Mouse (Mus musculus) brain, adult 2 months (tissue): ENCODE measurements around the gene Kctd21.

ENCODE experiments used
- DNase-seq: peaks from one replicate; pipeline ENCODE4 v3.0.0; 2011; ENCODE audit warnings: low read depth, low spot score

Gene Kctd21

GRCm38 (mm10) chr7:97386106-97386805 is 54.1 kb downstream of the Kctd21 start:
- peak; percentile 67 for DNase-seq

GRCm38 (mm10) chr7:97386806-97387370 is 54.8 kb downstream of the Kctd21 start:
- DNase-seq: peak; percentile 99

GRCm38 (mm10) chr7:97387561-97388147 is 55.5 kb downstream of the Kctd21 start:
- DNase-seq: no peak

GRCm38 (mm10) chr7:97388541-97388940 is 56.4 kb downstream of the Kctd21 start:
- no peak for DNase-seq

- DNase-seq: no peak
Measured at GRCm38 (mm10) chr7:97391293-97392078, 59.4 kb downstream of the Kctd21 start.

GRCm38 (mm10) chr7:97392079-97392445 is 59.9 kb downstream of the Kctd21 start:
- no peak for DNase-seq

- DNase-seq: no peak
Measured at GRCm38 (mm10) chr7:97394375-97394774, 62.2 kb downstream of the Kctd21 start.

- no peak for DNase-seq
Measured at GRCm38 (mm10) chr7:97398943-97399342, 66.8 kb downstream of the Kctd21 start.
